Mouse (Mus musculus) bone marrow, adult 2 months (tissue): ENCODE results near the gene Dhx9.
"Not testable (repeated sequence)": the region's sequence is repeated elsewhere in the genome, so short reads cannot be mapped to it uniquely, and the experiment has no call there.

Experiments used
- CTCF ChIP-seq: fragments of 200-500 bp; IDR thresholded peaks from 2 replicates; pipeline ENCODE4 v1.5.1; 2011; ENCODE audit warnings: low read length, control low read depth; ENCODE audit not compliant: control insufficient read depth, insufficient read depth
- POLR2A ChIP-seq: fragments of 200-500 bp; IDR thresholded peaks from 2 replicates; pipeline ENCODE4 v1.6.1; 2011; ENCODE audit warnings: low read depth, mild to moderate bottlenecking, control low read depth, low read length, borderline replicate concordance; ENCODE audit not compliant: control insufficient read depth

DNA sequence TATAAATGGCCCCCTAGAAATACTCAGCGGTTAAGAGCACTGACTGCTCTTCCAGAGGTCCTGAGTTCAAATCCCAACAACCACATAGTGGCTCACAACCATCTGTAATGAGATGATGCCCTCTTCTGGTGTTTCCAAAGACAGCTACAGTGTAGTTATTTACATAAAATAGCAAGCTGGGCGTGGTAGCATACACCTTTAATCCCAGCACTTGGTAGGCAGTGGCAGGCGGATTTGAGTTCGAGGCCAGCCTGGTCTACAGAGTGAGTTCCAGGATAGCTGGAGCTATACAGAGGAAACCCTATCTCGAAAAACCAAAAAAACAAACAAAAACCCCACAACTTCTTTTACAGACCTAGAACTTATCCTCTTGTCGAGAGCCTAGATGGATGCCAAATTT, 1.3 kb downstream of the Dhx9 start:
- not testable (repeated sequence) for TF ChIP-seq CTCF, POLR2A
